In the genomic region with DNA sequence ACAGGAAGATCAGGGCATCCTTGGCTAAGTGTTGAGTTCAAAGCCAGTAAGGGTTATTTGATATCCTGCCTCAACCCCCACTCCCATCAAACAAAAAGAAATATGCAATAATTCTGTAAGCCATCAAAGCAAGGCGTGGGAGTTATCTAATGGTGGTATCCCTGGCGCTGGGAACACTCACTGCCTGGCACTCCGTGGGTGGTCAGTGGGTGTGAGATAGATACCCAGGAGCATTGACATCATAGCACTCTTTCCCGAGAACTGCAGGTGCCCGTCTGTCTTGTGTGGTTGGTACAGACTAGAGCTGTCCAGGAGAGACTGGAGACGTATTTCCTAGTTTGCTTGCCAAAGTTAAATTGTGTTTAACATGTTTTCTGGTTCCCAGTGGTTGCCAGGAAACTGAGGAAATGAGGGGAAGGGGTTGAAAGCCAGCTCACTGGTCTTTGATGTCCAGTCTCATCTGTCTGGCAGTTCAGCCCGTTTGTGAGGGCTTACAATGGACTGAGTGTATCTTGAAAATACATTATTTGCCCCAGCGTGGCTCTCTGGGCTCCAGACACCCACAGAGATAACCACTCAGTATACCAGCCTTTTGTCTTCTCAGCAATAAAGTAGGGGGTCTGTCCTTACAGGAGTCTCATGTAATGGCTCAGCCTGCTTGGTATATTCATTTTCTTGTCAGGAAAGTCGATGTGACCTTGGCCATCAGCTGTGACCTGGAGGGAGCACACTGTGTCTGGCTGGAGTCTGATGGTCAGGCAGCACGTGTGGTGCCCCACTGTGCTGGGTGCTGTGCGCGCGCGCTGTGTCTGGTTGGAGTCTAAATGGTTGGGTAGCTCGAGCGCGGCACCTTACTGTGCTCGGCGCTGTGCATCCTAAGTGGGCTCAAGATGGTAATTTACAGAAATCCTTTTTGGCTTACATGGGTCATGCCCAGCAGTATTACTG, we compare ENCODE assay signal across 11 mouse cellular contexts. TPM values are rescaled to one million over a fixed set of nuclear protein-coding genes. Genes with fewer than 3 reads are reported as not detected.
DNase-seq lines count a peak whose midpoint lies in the region; ATAC-seq and TF ChIP-seq lines count a peak whose summit lies in the region.
"Had no signal": no experiment of that assay in that cellular context is flagged by ENCODE, and none has a peak within 500 bp of the region (broad histone marks: within the 10 kb centered on the region; RNA-seq: fewer than 3 reads in every experiment).

No protein-coding gene starts in this region.

- intact Hi-C loops in heart, postnatal 10 days (cut with DNase I), result loop anchor here (2.0 kb wide), 2 partner anchors 23 kb away; a partner anchor contains a TSS

- ATAC-seq in heart, embryonic 12.5 days (ENCODE audit: insufficient number of reproducible peaks, low FRiP score), result no peak
- no peak for ATAC-seq in neural tube, embryonic 11.5 days (ENCODE audit: insufficient read depth, low FRiP score, low TSS enrichment)
- peak; percentile 61 for ATAC-seq in hindbrain, postnatal 0 days
- ATAC-seq in neural tube, embryonic 15.5 days (ENCODE audit: low FRiP score), result no peak

- H3K4me3 ChIP-seq in heart, embryonic 12.5 days, result no peak overlapping the region
- no peak overlapping the region for H3K4me3 ChIP-seq in neural tube, embryonic 11.5 days (ENCODE audit: low read depth, low read length)
- no peak overlapping the region for H3K4me3 ChIP-seq in hindbrain, postnatal 0 days (ENCODE audit: low read length)
- H3K4me3 ChIP-seq in neural tube, embryonic 15.5 days (replicated peaks), result no peak overlapping the region

- peak overlapping the region; percentile 86; the same call in 1 of the 2 replicates for H3K4me2 ChIP-seq in heart, embryonic 12.5 days
- H3K4me2 ChIP-seq in neural tube, embryonic 11.5 days (ENCODE audit: low read depth), result no peak overlapping the region
- H3K4me2 ChIP-seq in hindbrain, postnatal 0 days (ENCODE audit: low read depth, low read length), result no peak overlapping the region
- no peak overlapping the region for H3K4me2 ChIP-seq in neural tube, embryonic 15.5 days
- H3K4me2 ChIP-seq: liver, embryonic 11.5 days had no signal

- no peaks in the 10 kb centered on the region for H3K9me3 ChIP-seq in heart, embryonic 12.5 days (replicated peaks)
- no peaks in the 10 kb centered on the region for H3K9me3 ChIP-seq in neural tube, embryonic 11.5 days (ENCODE audit: control insufficient read depth, low read length)
- no peaks in the 10 kb centered on the region for H3K9me3 ChIP-seq in hindbrain, postnatal 0 days (ENCODE audit: low read length)
- no peaks in the 10 kb centered on the region for H3K9me3 ChIP-seq in neural tube, embryonic 15.5 days (replicated peaks)

- peaks cover 14% of the 10 kb centered on the region for H3K36me3 ChIP-seq in heart, embryonic 12.5 days
- peaks cover 2% of the 10 kb centered on the region; the same call in 1 of the 2 replicates for H3K36me3 ChIP-seq in neural tube, embryonic 11.5 days (ENCODE audit: control insufficient read depth, insufficient read depth, low read length)
- H3K36me3 ChIP-seq in hindbrain, postnatal 0 days (ENCODE audit: insufficient read depth, low read length), result no peaks in the 10 kb centered on the region
- 0 out of 2 replicates have a peak, but pooled peaks cover 6% of the 10 kb centered on the region for H3K36me3 ChIP-seq in neural tube, embryonic 15.5 days

- H3K9ac ChIP-seq in heart, embryonic 12.5 days, result peak overlapping the region; percentile 5; the same call in 1 of the 2 replicates
- no peak overlapping the region; the same call in 1 of the 2 replicates for H3K9ac ChIP-seq in neural tube, embryonic 11.5 days (ENCODE audit: low read length)
- no peak overlapping the region for H3K9ac ChIP-seq in hindbrain, postnatal 0 days (replicated peaks; ENCODE audit: low read length)
- H3K9ac ChIP-seq in neural tube, embryonic 15.5 days (replicated peaks), result no peak overlapping the region

- WGBS in heart, embryonic 12.5 days, result 65% methylated on average over 19 of the region's 19 CpGs
- WGBS in neural tube, embryonic 11.5 days, result 56% methylated on average over 19 of the region's 19 CpGs
- 34% methylated on average over 19 of the region's 19 CpGs for WGBS in hindbrain, postnatal 0 days
- 34% methylated on average over 19 of the region's 19 CpGs for WGBS in neural tube, embryonic 15.5 days

- H3K27ac ChIP-seq in heart, embryonic 12.5 days (ENCODE audit: poor library complexity, severe bottlenecking), result peak overlapping the region; percentile 98; the same call in 1 of the 2 replicates
- H3K27ac ChIP-seq in neural tube, embryonic 11.5 days (ENCODE audit: low read depth, low read length), result peak overlapping the region; percentile 77
- peak overlapping the region; percentile 41; the same call in 1 of the 2 replicates for H3K27ac ChIP-seq in hindbrain, postnatal 0 days
- H3K27ac ChIP-seq in neural tube, embryonic 15.5 days (replicated peaks), result peak overlapping the region; percentile 65

- no peaks in the 10 kb centered on the region for H3K27me3 ChIP-seq in heart, embryonic 12.5 days (replicated peaks)
- no peaks in the 10 kb centered on the region for H3K27me3 ChIP-seq in neural tube, embryonic 11.5 days (ENCODE audit: control insufficient read depth, insufficient read depth, low read length)
- no peaks in the 10 kb centered on the region for H3K27me3 ChIP-seq in hindbrain, postnatal 0 days (ENCODE audit: insufficient read depth, low read length)
- no peaks in the 10 kb centered on the region for H3K27me3 ChIP-seq in neural tube, embryonic 15.5 days (replicated peaks)

- no peak for TF ChIP-seq CTCF in hindbrain, postnatal 0 days (IDR thresholded peaks at IDR 0.05; ENCODE audit: low read depth)

- peaks cover 94% of the 10 kb centered on the region for H3K4me1 ChIP-seq in heart, embryonic 12.5 days (replicated peaks)
- peaks cover 47% of the 10 kb centered on the region for H3K4me1 ChIP-seq in neural tube, embryonic 11.5 days (ENCODE audit: control insufficient read depth, insufficient read depth, low read length)
- H3K4me1 ChIP-seq in hindbrain, postnatal 0 days (ENCODE audit: insufficient read depth, low read length), result peaks cover 29% of the 10 kb centered on the region
- peaks cover 70% of the 10 kb centered on the region for H3K4me1 ChIP-seq in neural tube, embryonic 15.5 days

- no peak for DNase-seq in heart, postnatal 10 days
- DNase-seq in neural tube, embryonic 11.5 days (ENCODE audit: low spot score), result peak; percentile 24
- no peak for DNase-seq in neural tube, embryonic 10.5 days (ENCODE audit: extremely low spot score, low spot score)
- peak; percentile 62 for DNase-seq in hindbrain, postnatal 0 days (ENCODE audit: low spot score)
- no peak for DNase-seq in spleen, postnatal 36 days (ENCODE audit: low spot score in 2 of 2)
- no peak for DNase-seq in adrenal gland, postnatal 36 days
- DNase-seq: adrenal gland, postnatal 14 days; kidney, adult 11 months had no signal

RNA-seq across cellular contexts. Expression of a gene that starts 22.6 kb away (rescaled TPM):
- polyA plus RNA-seq in heart, embryonic 12.5 days (2016; fragmentation: Nextera tagmentation; extraction: Ambion mirVana), result 53.4 and 55.6 TPM in 2 replicates
- total RNA-seq in heart, postnatal 10 days (2021), result 10 to 100 TPM; 65.0 to 75.0 TPM
- polyA plus RNA-seq in neural tube, embryonic 11.5 days (2014; fragmentation: Nextera tagmentation; extraction: Ambion mirVana), result 41.6 and 48.8 TPM in 2 replicates
- 52.3 and 56.9 TPM in 2 replicates for total RNA-seq in hindbrain, postnatal 0 days (2014; rRNA removed)
- polyA plus RNA-seq in hindbrain, postnatal 0 days (2015; fragmentation: Nextera tagmentation; extraction: Ambion mirVana), result 30.3 and 31.6 TPM in 2 replicates
- 34.1 and 34.5 TPM in 2 replicates for polyA plus RNA-seq in neural tube, embryonic 15.5 days (2015; fragmentation: Nextera tagmentation; extraction: Ambion mirVana)
- total RNA-seq in adrenal gland, postnatal 36 days (2021), result 100 to 1,000 TPM; 131 to 170 TPM

RNA-seq across cellular contexts. Expression of a gene that starts 48.3 kb away (rescaled TPM):
- polyA plus RNA-seq in heart, embryonic 12.5 days (2016; fragmentation: Nextera tagmentation; extraction: Ambion mirVana), result 8.1 and 8.9 TPM in 2 replicates
- total RNA-seq in heart, postnatal 10 days (2021), result 1 to 10 TPM; 3.0 to 3.8 TPM
- 12.7 and 14.1 TPM in 2 replicates for polyA plus RNA-seq in neural tube, embryonic 11.5 days (2014; fragmentation: Nextera tagmentation; extraction: Ambion mirVana)
- total RNA-seq in hindbrain, postnatal 0 days (2014; rRNA removed), result 8.1 and 10.2 TPM in 2 replicates
- polyA plus RNA-seq in hindbrain, postnatal 0 days (2015; fragmentation: Nextera tagmentation; extraction: Ambion mirVana), result 12.0 and 13.0 TPM in 2 replicates
- 11.0 and 11.7 TPM in 2 replicates for polyA plus RNA-seq in neural tube, embryonic 15.5 days (2015; fragmentation: Nextera tagmentation; extraction: Ambion mirVana)
- total RNA-seq in adrenal gland, postnatal 36 days (2021), result 10 to 100 TPM in 1 of 2 experiments, 1 to 10 TPM in 1; 7.9 to 11.5 TPM

RNA-seq across cellular contexts. Expression of a gene that starts 48.5 kb away (rescaled TPM):
- polyA plus RNA-seq in heart, embryonic 12.5 days (2016; fragmentation: Nextera tagmentation; extraction: Ambion mirVana), result 88.2 and 94.4 TPM in 2 replicates
- 10 to 100 TPM; 32.8 to 33.6 TPM for total RNA-seq in heart, postnatal 10 days (2021)
- 123 and 131 TPM in 2 replicates for polyA plus RNA-seq in neural tube, embryonic 11.5 days (2014; fragmentation: Nextera tagmentation; extraction: Ambion mirVana)
- 66.2 and 71.1 TPM in 2 replicates for total RNA-seq in hindbrain, postnatal 0 days (2014; rRNA removed)
- 220 and 224 TPM in 2 replicates for polyA plus RNA-seq in hindbrain, postnatal 0 days (2015; fragmentation: Nextera tagmentation; extraction: Ambion mirVana)
- 190 and 208 TPM in 2 replicates for polyA plus RNA-seq in neural tube, embryonic 15.5 days (2015; fragmentation: Nextera tagmentation; extraction: Ambion mirVana)
- total RNA-seq in adrenal gland, postnatal 36 days (2021), result 10 to 100 TPM; 43.3 to 67.7 TPM

RNA-seq across cellular contexts. Expression of a gene that starts 51.5 kb away (rescaled TPM):
- 0.86 and 1.3 TPM in 2 replicates for polyA plus RNA-seq in heart, embryonic 12.5 days (2016; fragmentation: Nextera tagmentation; extraction: Ambion mirVana)
- not detected for total RNA-seq in heart, postnatal 10 days (2021)
- polyA plus RNA-seq in neural tube, embryonic 11.5 days (2014; fragmentation: Nextera tagmentation; extraction: Ambion mirVana), result not detected in 2 replicates
- not detected in 2 replicates for total RNA-seq in hindbrain, postnatal 0 days (2014; rRNA removed)
- not detected in 2 replicates for polyA plus RNA-seq in hindbrain, postnatal 0 days (2015; fragmentation: Nextera tagmentation; extraction: Ambion mirVana)
- 0.23 TPM in 1 of 2 replicates, not detected in the other for polyA plus RNA-seq in neural tube, embryonic 15.5 days (2015; fragmentation: Nextera tagmentation; extraction: Ambion mirVana)
- 10 to 100 TPM in 1 of 2 experiments, 1 to 10 TPM in 1; 1.9 to 10.5 TPM for total RNA-seq in adrenal gland, postnatal 36 days (2021)

Comparison
In these comparisons a context has a peak if more than half of its experiments do, and no peak if none do; other contexts are left out.
1. DNase-seq: peak in neural tube, embryonic 11.5 days (single experiment) and hindbrain, postnatal 0 days (single experiment); none in heart, postnatal 10 days (0 of 2), neural tube, embryonic 10.5 days (single experiment), spleen, postnatal 36 days (0 of 2) and adrenal gland, postnatal 36 days (0 of 2).
2. H3K27ac ChIP-seq: peak in every context shown above with its lines; median percentile 98 in heart, embryonic 12.5 days; 77 in neural tube, embryonic 11.5 days; 65 in neural tube, embryonic 15.5 days; 41 in hindbrain, postnatal 0 days.